Mouse (Mus musculus) heart, postnatal 0 days (tissue): ENCODE data around the gene Olig2.
A peak's percentile ranks its signal among the peaks of the same experiment; 100 is the strongest.

Experiments
- CTCF ChIP-seq: IDR thresholded peaks from 2 replicates; pipeline ENCODE4 v1.5.1; 2016; ENCODE audit warnings: antibody characterized with exemption, control low read depth, low read depth
- EP300 ChIP-seq: IDR thresholded peaks from 2 replicates; pipeline ENCODE4 v1.6.1; 2016; ENCODE audit warnings: antibody characterized with exemption, low read depth

- TF ChIP-seq CTCF: peak; percentile 10; the same call in 1 of the 2 replicates
- TF ChIP-seq EP300: no peak
Measured at GRCm38 (mm10) chr16:91217948-91218347, 7.3 kb upstream of the Olig2 start.
